Mouse (Mus musculus): ENCODE measurements around the gene Rnase2a. TPM values are rescaled to one million over a fixed set of nuclear protein-coding genes. Genes with fewer than 3 reads are reported as not detected.

Rnase2a gene
- polyA plus RNA-seq (2012; rRNA removed), result 2.3 and 9.4 TPM in 2 replicates

GRCm38 (mm10) chr14:51256041-51256440 is at the start of gene Rnase2a:
Gene Rnase2a, minus strand, starts transcription at chr14:51256112.

Other genes with a start within 250 kb of the Rnase2a start
- 0.40 TPM in 1 of 2 replicates, not detected in the other for gene Rnase10, start 248.4 kb downstream of the Rnase2a start, polyA plus RNA-seq (2012; rRNA removed)
- 0.19 TPM in 1 of 2 replicates, not detected in the other for gene Rnase9, start 214.2 kb downstream of the Rnase2a start, polyA plus RNA-seq (2012; rRNA removed)
- not detected in 2 replicates for gene Rnase11, start 205.9 kb downstream of the Rnase2a start, polyA plus RNA-seq (2012; rRNA removed)
- gene Rnase12, start 198.5 kb downstream of the Rnase2a start, polyA plus RNA-seq (2012; rRNA removed), result 0.28 TPM in 1 of 2 replicates, not detected in the other
- gene Olfr750, start 181.7 kb downstream of the Rnase2a start, polyA plus RNA-seq (2012; rRNA removed), result not detected in 2 replicates
- gene Rnase4, start 165.0 kb downstream of the Rnase2a start, polyA plus RNA-seq (2012; rRNA removed), result 79.4 and 84.2 TPM in 2 replicates
- 19.2 and 19.3 TPM in 2 replicates for gene Ang, start 165.0 kb downstream of the Rnase2a start, polyA plus RNA-seq (2012; rRNA removed)
- 0.06 TPM in 1 of 2 replicates, not detected in the other for gene Eddm3b, start 141.7 kb downstream of the Rnase2a start, polyA plus RNA-seq (2012; rRNA removed)
- gene Rnase6, start 132.2 kb downstream of the Rnase2a start, polyA plus RNA-seq (2012; rRNA removed), result 0.44 and 1.2 TPM in 2 replicates
- gene Rnase1, start 109.3 kb downstream of the Rnase2a start, polyA plus RNA-seq (2012; rRNA removed), result 13.9 and 17.8 TPM in 2 replicates
- 0.10 and 0.35 TPM in 2 replicates for gene Rnase2b, start 93.9 kb downstream of the Rnase2a start, polyA plus RNA-seq (2012; rRNA removed)
- gene Ang2, start 57.0 kb downstream of the Rnase2a start, polyA plus RNA-seq (2012; rRNA removed), result not detected in 2 replicates
- gene Ear14, start 52.7 kb downstream of the Rnase2a start, polyA plus RNA-seq (2012; rRNA removed), result not detected in 2 replicates
- gene Gm7247, start 105.6 kb upstream of the Rnase2a start, polyA plus RNA-seq (2012; rRNA removed), result not detected in 2 replicates
- gene Vmn2r88, start 154.7 kb upstream of the Rnase2a start, polyA plus RNA-seq (2012; rRNA removed), result not detected in 2 replicates
- not detected in 2 replicates for gene Vmn2r89, start 195.7 kb upstream of the Rnase2a start, polyA plus RNA-seq (2012; rRNA removed)

Measured in stomach, adult 2 months (tissue).